Mouse (Mus musculus): ENCODE measurements at regions not wholly inside any gene's neighbourhood (a gene's known extent, or its start where the extent isn't known, plus 50 kb on each side); places are given as distances from the start of the nearest gene placed in this dataset.
A peak's percentile ranks its signal among the peaks of the same experiment; 100 is the strongest.

DNA sequence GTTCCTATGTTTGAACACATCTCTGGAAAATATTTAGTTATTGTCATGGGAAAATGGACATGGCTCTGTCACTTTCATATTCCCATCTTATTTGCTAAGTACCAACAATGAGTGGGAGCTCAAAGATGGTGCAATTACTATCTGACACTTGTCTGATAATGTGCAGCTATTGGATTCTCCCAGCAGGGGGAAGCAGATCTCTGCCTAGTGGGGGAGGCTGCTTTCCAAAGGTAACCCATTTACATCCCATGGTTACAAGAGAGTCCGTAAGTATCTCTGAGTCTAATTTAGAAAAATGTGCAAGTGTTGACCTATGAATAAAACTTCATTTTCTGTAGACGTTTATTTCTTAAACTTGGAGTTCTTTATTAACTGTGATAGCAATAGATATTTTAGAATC is 149.4 kb upstream of the Pou1f1 start:
- no peak overlapping the region for H3K4me3 ChIP-seq (ENCODE audit: low read depth, low read length)
- no peak overlapping the region for H3K27ac ChIP-seq (ENCODE audit: insufficient read depth, low read length)
- no peaks in the 10 kb centered on the region for H3K9me3 ChIP-seq (replicated peaks; ENCODE audit: control insufficient read depth, insufficient read depth, low read length, poor library complexity, severe bottlenecking)
- H3K9ac ChIP-seq (ENCODE audit: low read depth, poor library complexity, severe bottlenecking), result no peak overlapping the region
- no peaks in the 10 kb centered on the region for H3K36me3 ChIP-seq (ENCODE audit: control insufficient read depth, insufficient read depth, low read length, poor library complexity, severe bottlenecking)
- H3K27me3 ChIP-seq (ENCODE audit: control insufficient read depth, insufficient read depth, low read length, poor library complexity, severe bottlenecking), result no peaks in the 10 kb centered on the region
- H3K4me1 ChIP-seq (ENCODE audit: control insufficient read depth, insufficient read depth, low read length), result no peaks in the 10 kb centered on the region
- TF ChIP-seq POLR2A (IDR thresholded peaks at IDR 0.05; ENCODE audit: insufficient read depth, low read length) (no peak), CTCF (IDR thresholded peaks at IDR 0.05; ENCODE audit: low read depth, low read length) (peak; percentile 30)

DNA sequence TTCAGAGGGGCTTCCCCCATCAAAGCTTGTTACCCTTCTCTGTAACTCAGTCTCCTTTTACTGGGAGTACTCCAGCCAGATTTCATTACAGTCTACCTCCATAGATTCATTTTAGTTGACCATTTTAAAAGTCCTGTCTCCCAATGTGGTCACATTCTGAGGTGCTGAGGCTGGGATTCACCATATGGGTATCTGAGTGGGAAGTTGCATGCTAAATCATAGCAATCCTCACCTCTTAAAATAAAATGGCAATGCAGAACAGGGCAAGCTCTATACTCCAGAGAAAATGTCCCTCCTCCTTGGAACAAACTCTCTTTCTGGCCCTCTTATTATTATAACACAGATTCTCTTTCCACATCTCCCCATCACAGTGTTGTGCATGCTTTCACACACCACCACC is 143.8 kb upstream of the Pou1f1 start:
- no peak overlapping the region for H3K9ac ChIP-seq (ENCODE audit: low read depth, poor library complexity, severe bottlenecking)
- H3K9me3 ChIP-seq (replicated peaks; ENCODE audit: control insufficient read depth, insufficient read depth, low read length, poor library complexity, severe bottlenecking), result no peaks in the 10 kb centered on the region
- H3K4me1 ChIP-seq (ENCODE audit: control insufficient read depth, insufficient read depth, low read length), result no peaks in the 10 kb centered on the region
- no peaks in the 10 kb centered on the region for H3K36me3 ChIP-seq (ENCODE audit: control insufficient read depth, insufficient read depth, low read length, poor library complexity, severe bottlenecking)
- no peak overlapping the region for H3K4me3 ChIP-seq (ENCODE audit: low read depth, low read length)
- no peaks in the 10 kb centered on the region for H3K27me3 ChIP-seq (ENCODE audit: control insufficient read depth, insufficient read depth, low read length, poor library complexity, severe bottlenecking)
- no peak overlapping the region for H3K27ac ChIP-seq (ENCODE audit: insufficient read depth, low read length)
- TF ChIP-seq CTCF (IDR thresholded peaks at IDR 0.05; ENCODE audit: low read depth, low read length) (no peak), EP300 (IDR thresholded peaks at IDR 0.05; ENCODE audit: insufficient read depth, low read depth, low read length) (no peak), POLR2A (IDR thresholded peaks at IDR 0.05; ENCODE audit: insufficient read depth, low read length) (no peak)

DNA sequence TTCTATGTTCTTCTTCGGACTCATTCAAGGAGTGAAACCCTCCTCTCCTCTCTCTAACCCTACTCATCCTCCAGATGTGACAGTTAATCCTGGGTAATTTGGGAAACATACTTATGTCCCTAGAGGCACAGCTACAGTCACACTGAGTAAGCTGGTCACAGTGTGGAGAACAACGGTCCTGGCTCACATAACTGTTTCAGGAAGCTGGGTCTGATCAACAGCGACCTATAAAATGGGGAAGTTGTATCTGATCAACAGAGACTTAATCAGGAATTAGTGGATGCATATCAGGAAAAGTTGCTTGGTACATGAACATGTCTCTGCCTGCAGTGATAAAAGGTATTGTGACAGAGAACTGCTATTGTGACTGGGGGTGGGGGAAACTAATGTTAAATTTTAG is 142.0 kb upstream of the Pou1f1 start:
- H3K27me3 ChIP-seq (ENCODE audit: control insufficient read depth, insufficient read depth, low read length, poor library complexity, severe bottlenecking), result no peaks in the 10 kb centered on the region
- H3K27ac ChIP-seq (ENCODE audit: insufficient read depth, low read length), result no peak overlapping the region
- no peaks in the 10 kb centered on the region for H3K9me3 ChIP-seq (replicated peaks; ENCODE audit: control insufficient read depth, insufficient read depth, low read length, poor library complexity, severe bottlenecking)
- no peaks in the 10 kb centered on the region for H3K36me3 ChIP-seq (ENCODE audit: control insufficient read depth, insufficient read depth, low read length, poor library complexity, severe bottlenecking)
- H3K9ac ChIP-seq (ENCODE audit: low read depth, poor library complexity, severe bottlenecking), result no peak overlapping the region
- H3K4me3 ChIP-seq (ENCODE audit: low read depth, low read length), result no peak overlapping the region
- no peak for TF ChIP-seq CTCF (IDR thresholded peaks at IDR 0.05; ENCODE audit: low read depth, low read length)
- no peak for TF ChIP-seq POLR2A (IDR thresholded peaks at IDR 0.05; ENCODE audit: insufficient read depth, low read length)
- H3K4me1 ChIP-seq (ENCODE audit: control insufficient read depth, insufficient read depth, low read length), result no peaks in the 10 kb centered on the region

DNA sequence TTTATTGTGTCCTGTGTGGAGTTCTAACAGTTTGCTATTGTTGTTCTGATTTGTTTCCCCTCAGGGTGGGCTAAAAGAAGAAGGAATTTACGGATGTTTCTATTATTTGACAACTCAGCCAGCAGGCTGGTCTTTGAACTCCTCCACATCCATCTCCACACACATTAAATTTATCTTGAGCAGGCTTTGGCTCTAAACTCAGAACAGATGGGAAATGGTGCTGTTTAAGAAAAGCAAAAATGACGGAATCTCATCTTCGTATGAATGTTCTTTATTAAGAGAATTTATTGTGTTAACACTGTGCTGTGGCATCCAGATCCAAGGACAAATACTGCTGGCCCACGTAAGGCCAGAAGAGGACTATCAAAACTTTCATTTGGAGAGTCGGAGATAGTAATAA is 140.4 kb upstream of the Pou1f1 start:
- Histone ChIP-seq H3K4me3 (ENCODE audit: low read depth, low read length) (no peak overlapping the region), H3K27ac (ENCODE audit: insufficient read depth, low read length) (no peak overlapping the region), H3K4me1 (ENCODE audit: control insufficient read depth, insufficient read depth, low read length) (no peaks in the 10 kb centered on the region), H3K36me3 (ENCODE audit: control insufficient read depth, insufficient read depth, low read length, poor library complexity, severe bottlenecking) (no peaks in the 10 kb centered on the region), H3K9me3 (replicated peaks; ENCODE audit: control insufficient read depth, insufficient read depth, low read length, poor library complexity, severe bottlenecking) (no peaks in the 10 kb centered on the region), H3K27me3 (ENCODE audit: control insufficient read depth, insufficient read depth, low read length, poor library complexity, severe bottlenecking) (no peaks in the 10 kb centered on the region), H3K9ac (ENCODE audit: low read depth, poor library complexity, severe bottlenecking) (no peak overlapping the region)
- TF ChIP-seq EP300 (IDR thresholded peaks at IDR 0.05; ENCODE audit: insufficient read depth, low read depth, low read length) (no peak), POLR2A (IDR thresholded peaks at IDR 0.05; ENCODE audit: insufficient read depth, low read length) (no peak), CTCF (IDR thresholded peaks at IDR 0.05; ENCODE audit: low read depth, low read length) (no peak)

DNA sequence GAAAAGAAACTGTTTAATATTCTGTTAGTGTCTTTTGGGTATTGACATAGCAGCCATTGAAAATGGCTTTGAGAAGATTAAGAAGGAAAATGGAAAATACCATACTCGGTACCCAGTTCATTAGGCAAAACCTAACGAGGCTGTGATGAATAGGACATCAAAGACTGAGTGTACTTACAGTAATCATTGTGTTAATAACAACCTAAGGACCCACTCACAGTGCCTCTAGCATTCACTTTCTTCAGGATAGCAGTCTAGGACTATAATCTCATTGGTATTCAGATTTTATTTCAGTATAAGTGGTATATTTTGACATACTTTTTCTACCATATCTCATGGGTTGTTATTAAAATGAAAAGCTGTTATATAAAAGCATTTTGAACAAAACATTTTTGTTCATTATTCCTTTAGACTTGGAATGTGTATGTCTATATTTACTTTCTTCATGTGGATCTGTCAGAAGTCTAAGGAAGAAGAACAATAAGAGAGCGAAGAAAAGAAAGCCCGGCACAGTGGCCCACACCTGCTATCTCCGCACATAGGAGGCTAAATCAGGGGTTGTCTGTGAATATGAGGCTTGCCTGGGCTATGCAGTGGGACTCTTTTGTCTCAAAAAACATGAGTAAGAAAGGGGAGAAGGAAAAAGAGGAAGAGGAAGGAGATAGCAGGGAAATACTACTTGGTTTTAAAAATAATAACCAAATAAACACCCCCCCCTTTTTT is 116.2 kb upstream of the Pou1f1 start:
- H3K4me3 ChIP-seq (ENCODE audit: low read depth, low read length), result no peak overlapping the region
- no peak overlapping the region for H3K9ac ChIP-seq (ENCODE audit: low read depth, poor library complexity, severe bottlenecking)
- no peaks in the 10 kb centered on the region for H3K9me3 ChIP-seq (replicated peaks; ENCODE audit: control insufficient read depth, insufficient read depth, low read length, poor library complexity, severe bottlenecking)
- no peaks in the 10 kb centered on the region for H3K4me1 ChIP-seq (ENCODE audit: control insufficient read depth, insufficient read depth, low read length)
- TF ChIP-seq POLR2A (IDR thresholded peaks at IDR 0.05; ENCODE audit: insufficient read depth, low read length) (no peak), EP300 (IDR thresholded peaks at IDR 0.05; ENCODE audit: insufficient read depth, low read depth, low read length) (no peak), CTCF (IDR thresholded peaks at IDR 0.05; ENCODE audit: low read depth, low read length) (no peak)
- H3K27me3 ChIP-seq (ENCODE audit: control insufficient read depth, insufficient read depth, low read length, poor library complexity, severe bottlenecking), result no peaks in the 10 kb centered on the region
- no peak overlapping the region for H3K27ac ChIP-seq (ENCODE audit: insufficient read depth, low read length)
- no peaks in the 10 kb centered on the region for H3K36me3 ChIP-seq (ENCODE audit: control insufficient read depth, insufficient read depth, low read length, poor library complexity, severe bottlenecking)

DNA sequence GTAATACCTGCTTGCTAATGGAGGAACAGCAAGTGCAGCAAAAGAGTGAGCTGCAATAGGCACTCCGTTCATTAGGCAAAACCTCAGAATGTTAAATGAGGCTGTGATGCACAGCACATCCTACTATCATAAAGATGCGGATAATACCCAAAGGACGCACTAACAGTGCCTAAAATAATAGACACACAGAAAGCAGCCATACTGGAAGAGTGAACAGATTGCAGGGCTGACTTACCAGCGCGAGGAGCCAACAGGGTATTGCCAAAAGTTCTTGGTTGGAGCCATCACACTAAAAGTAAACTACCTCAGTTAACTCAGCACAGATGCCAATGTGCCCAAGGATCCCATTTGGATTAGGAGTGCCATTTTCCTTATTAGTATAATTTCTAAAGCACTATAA is 115.5 kb upstream of the Pou1f1 start:
- TF ChIP-seq CTCF (IDR thresholded peaks at IDR 0.05; ENCODE audit: low read depth, low read length) (no peak), POLR2A (IDR thresholded peaks at IDR 0.05; ENCODE audit: insufficient read depth, low read length) (no peak), EP300 (IDR thresholded peaks at IDR 0.05; ENCODE audit: insufficient read depth, low read depth, low read length) (no peak)
- no peak overlapping the region for H3K4me3 ChIP-seq (ENCODE audit: low read depth, low read length)
- no peaks in the 10 kb centered on the region for H3K9me3 ChIP-seq (replicated peaks; ENCODE audit: control insufficient read depth, insufficient read depth, low read length, poor library complexity, severe bottlenecking)
- no peaks in the 10 kb centered on the region for H3K4me1 ChIP-seq (ENCODE audit: control insufficient read depth, insufficient read depth, low read length)
- H3K9ac ChIP-seq (ENCODE audit: low read depth, poor library complexity, severe bottlenecking), result no peak overlapping the region
- H3K27ac ChIP-seq (ENCODE audit: insufficient read depth, low read length), result no peak overlapping the region
- no peaks in the 10 kb centered on the region for H3K36me3 ChIP-seq (ENCODE audit: control insufficient read depth, insufficient read depth, low read length, poor library complexity, severe bottlenecking)
- no peaks in the 10 kb centered on the region for H3K27me3 ChIP-seq (ENCODE audit: control insufficient read depth, insufficient read depth, low read length, poor library complexity, severe bottlenecking)

All from ES-Bruce4 (cell line).